Mouse (Mus musculus) heart, adult 2 months (tissue): ENCODE data around the gene Plekhf1. TPM values are rescaled to one million over a fixed set of nuclear protein-coding genes. Genes with fewer than 3 reads are reported as not detected.

Source experiments
- DNase-seq, 2 experiments: peaks; one replicate each; pipeline ENCODE4 v3.0.0; 2021
- H3K27ac ChIP-seq: fragments of 200-600 bp; 2 replicates; pipeline ENCODE4 v1.8.1; 2022
- H3K27me3 ChIP-seq: fragments of 200-500 bp; 2 replicates; pipeline ENCODE4 v1.6.1; 2012; ENCODE audit warnings: mild to moderate bottlenecking, low read length, inconsistent platforms, mixed read lengths; ENCODE audit not compliant: control insufficient read depth, insufficient read depth
- H3K36me3 ChIP-seq: fragments of 200-500 bp; 2 replicates; pipeline ENCODE4 v1.6.1; 2012; ENCODE audit warnings: low read length, inconsistent platforms; ENCODE audit not compliant: control insufficient read depth, insufficient read depth
- H3K4me1 ChIP-seq: fragments of 200-500 bp; 2 replicates; pipeline ENCODE4 v1.6.1; 2011; ENCODE audit warnings: low read length; ENCODE audit not compliant: control insufficient read depth, insufficient read depth
- H3K4me3 ChIP-seq: fragments of 200-600 bp; 2 replicates; pipeline ENCODE4 v1.8.1; 2022
- H3K79me2 ChIP-seq: fragments of 200-500 bp; replicated peaks from 2 replicates; pipeline ENCODE4 v1.6.1; 2012; ENCODE audit warnings: mild to moderate bottlenecking, inconsistent platforms, low read length, moderate library complexity, mixed read lengths; ENCODE audit not compliant: control insufficient read depth, insufficient read depth
- H3K9ac ChIP-seq: fragments of 200-500 bp; 2 replicates; pipeline ENCODE4 v1.6.1; 2012; ENCODE audit warnings: low read depth, mild to moderate bottlenecking, control low read depth, inconsistent platforms, low read length, mixed read lengths
- CTCF ChIP-seq: fragments of 200-600 bp; IDR thresholded peaks from 2 replicates; pipeline ENCODE4 v1.8.1; 2022; ENCODE audit warnings: antibody characterized with exemption, mild to moderate bottlenecking, moderate library complexity
- EP300 ChIP-seq: fragments of 200-500 bp; IDR thresholded peaks from 2 replicates; pipeline ENCODE4 v1.6.1; 2011; ENCODE audit warnings: low read depth, low read length, control low read depth; ENCODE audit not compliant: insufficient read depth
- POLR2A ChIP-seq: fragments of 200-500 bp; IDR thresholded peaks from 2 replicates; pipeline ENCODE4 v1.6.1; 2011; ENCODE audit warnings: mild to moderate bottlenecking, low read depth, low read length, control low read depth; ENCODE audit not compliant: insufficient read depth
- WGBS: fragments of 180-500 bp; shearing (Covaris S2); methylation state at CpG from one replicate; pipeline ENCODE4 v1.1.7; 2018; 5-methylcytosine and 5-hydroxymethylcytosine counted together
- intact Hi-C: fragments of 180-260 bp; cut with DNase I; formaldehyde crosslinking; loops from one replicate; pipeline ENCODE4 v1.15.1; 2025
- polyA plus RNA-seq: library from polyadenylated mRNA; depleted of rRNA; stranded (reverse); fragments of >200 nt; gene quantifications from 2 replicates; pipeline ENCODE4 v1.2.3, GENCODE M21; 2012
- total RNA-seq, 2 experiments: library from RNA; stranded (reverse); gene quantifications; 2 replicates each; pipeline ENCODE4 v1.2.3; 2021

Gene Plekhf1
- total and polyA plus RNA-seq, 3 experiments = 8.9 to 14.6 (median 9.3) TPM

- Histone ChIP-seq H3K79me2 (no peaks in the 10 kb centered on the region), H3K36me3 (no peaks in the 10 kb centered on the region), H3K9ac (peak overlapping the region; percentile 82), H3K27ac (peak overlapping the region; percentile 94), H3K4me1 (peaks cover 3% of the 10 kb centered on the region; the same call in 1 of the 2 replicates), H3K27me3 (no peaks in the 10 kb centered on the region), H3K4me3 (peak overlapping the region; percentile 84)
- TF ChIP-seq CTCF (peak; percentile 97), POLR2A (peak; percentile 34; the same call in 1 of the 2 replicates), EP300 (peak; percentile 53; the same call in 1 of the 2 replicates)
- under 1% methylated on average over 11 of the region's 11 CpGs for WGBS
- peak; percentile 85 to 89 for DNase-seq
- intact Hi-C loops = loop anchor here (1.0 to 5.0 kb wide), 3 partner anchors 19 to 95 kb away; no protein-coding TSS in a partner anchor
Observed at GRCm38 (mm10) chr7:38182596-38182961, 45.2 kb downstream of the Plekhf1 start.

GRCm38 (mm10) chr7:38181366-38181765 lies 46.5 kb downstream of the Plekhf1 start:
- H3K27ac ChIP-seq = no peak overlapping the region
- no peak for TF ChIP-seq POLR2A
- TF ChIP-seq EP300 = no peak
- TF ChIP-seq CTCF = no peak
- no peak for DNase-seq
- H3K4me1 ChIP-seq = peaks cover 3% of the 10 kb centered on the region; the same call in 1 of the 2 replicates
- no peaks in the 10 kb centered on the region for H3K27me3 ChIP-seq
- no peak overlapping the region for H3K4me3 ChIP-seq
- intact Hi-C loops = loop anchor here (5.0 kb wide), 1 partner anchor 94 kb away; no protein-coding TSS in a partner anchor
- 72% methylated on average over 2 of the region's 2 CpGs for WGBS
- H3K36me3 ChIP-seq = no peaks in the 10 kb centered on the region
- no peak overlapping the region for H3K9ac ChIP-seq
- no peaks in the 10 kb centered on the region for H3K79me2 ChIP-seq

- Histone ChIP-seq H3K27me3 (no peaks in the 10 kb centered on the region), H3K4me1 (peaks cover 2% of the 10 kb centered on the region; the same call in 1 of the 2 replicates), H3K36me3 (no peaks in the 10 kb centered on the region), H3K4me3 (no peak overlapping the region), H3K79me2 (no peaks in the 10 kb centered on the region), H3K27ac (no peak overlapping the region), H3K9ac (no peak overlapping the region)
- no peak for DNase-seq
- intact Hi-C loops = loop anchor here (5.0 kb wide), 1 partner anchor 93 kb away; no protein-coding TSS in a partner anchor
- 63% methylated on average over 3 of the region's 3 CpGs for WGBS
- TF ChIP-seq CTCF (no peak), POLR2A (no peak)
Observed at GRCm38 (mm10) chr7:38179896-38180295, 47.9 kb downstream of the Plekhf1 start.

GRCm38 (mm10) chr7:38176056-38176455 lies 51.8 kb downstream of the Plekhf1 start:
- 79% methylated on average over 3 of the region's 3 CpGs for WGBS
- DNase-seq = no peak
- TF ChIP-seq CTCF (no peak), POLR2A (no peak), EP300 (no peak)
- no peaks in the 10 kb centered on the region for H3K79me2 ChIP-seq
- no peaks in the 10 kb centered on the region for H3K27me3 ChIP-seq
- H3K36me3 ChIP-seq = no peaks in the 10 kb centered on the region
- H3K4me1 ChIP-seq = no peaks in the 10 kb centered on the region
- no peak overlapping the region for H3K4me3 ChIP-seq
- no peak overlapping the region for H3K27ac ChIP-seq
- intact Hi-C loops = no loop called here
- no peak overlapping the region for H3K9ac ChIP-seq

- DNase-seq = no peak
- Histone ChIP-seq H3K27ac (no peak overlapping the region), H3K4me1 (no peaks in the 10 kb centered on the region), H3K4me3 (peak overlapping the region; percentile 22), H3K79me2 (no peaks in the 10 kb centered on the region), H3K36me3 (no peaks in the 10 kb centered on the region), H3K9ac (no peak overlapping the region), H3K27me3 (no peaks in the 10 kb centered on the region)
- intact Hi-C loops = no loop called here
- 19% methylated on average over 31 of the region's 31 CpGs for WGBS
- TF ChIP-seq EP300 = no peak
- no peak for TF ChIP-seq POLR2A
- TF ChIP-seq CTCF = 0 out of 2 replicates have a peak, but pooled peaks have one; percentile 13
Observed at GRCm38 (mm10) chr7:38174321-38175148, 53.3 kb downstream of the Plekhf1 start.

- no peak for DNase-seq
- Histone ChIP-seq H3K4me1 (no peaks in the 10 kb centered on the region), H3K4me3 (peak overlapping the region; percentile 22), H3K27ac (no peak overlapping the region), H3K79me2 (no peaks in the 10 kb centered on the region), H3K27me3 (no peaks in the 10 kb centered on the region), H3K9ac (no peak overlapping the region), H3K36me3 (no peaks in the 10 kb centered on the region)
- TF ChIP-seq POLR2A (no peak), EP300 (no peak), CTCF (no peak)
- intact Hi-C loops = no loop called here
- 31% methylated on average over 14 of the region's 14 CpGs for WGBS
Observed at GRCm38 (mm10) chr7:38173871-38174270, 53.9 kb downstream of the Plekhf1 start.
